Mouse (Mus musculus) layer of hippocampus, postnatal 14 days (tissue): Measurements from ENCODE around the gene Lst1. TPM values are rescaled to one million over a fixed set of nuclear protein-coding genes. Genes with fewer than 3 reads are reported as not detected.

Experiments used
- DNase-seq, 2 experiments: peaks; one replicate each; pipeline ENCODE4 v3.0.0; 2021 to 2022; ENCODE audit warnings: low spot score in 2 of 2, mixed read lengths in 1 of 2
- total RNA-seq, 2 experiments: library from RNA; stranded (reverse); gene quantifications; 2 replicates each; pipeline ENCODE4 v1.2.3; 2021

Lst1 gene
- total RNA-seq, 2 experiments from 2014 or later: 8.2 to 12.1 TPM

GRCm38 (mm10) chr17:35209785-35210535 lies 21.7 kb upstream of the Lst1 start:
- DNase-seq: no peak

GRCm38 (mm10) chr17:35205380-35205769 lies 17.1 kb upstream of the Lst1 start:
- no peak for DNase-seq

GRCm38 (mm10) chr17:35204494-35205379 lies 16.5 kb upstream of the Lst1 start, which contains the start of gene Lta:
Gene Lta, minus strand, starts transcription at chr17:35205351.
- no peak for DNase-seq

- no peak for DNase-seq
Measured at GRCm38 (mm10) chr17:35202442-35202841, 14.2 kb upstream of the Lst1 start.

GRCm38 (mm10) chr17:35201787-35202186 lies 13.5 kb upstream of the Lst1 start, which contains the start of gene Tnf:
Gene Tnf, minus strand, starts transcription at chr17:35202007.
- no peak for DNase-seq

GRCm38 (mm10) chr17:35201128-35201527 lies 12.9 kb upstream of the Lst1 start:
- no peak for DNase-seq

GRCm38 (mm10) chr17:35200398-35200797 lies 12.2 kb upstream of the Lst1 start:
- DNase-seq: no peak

GRCm38 (mm10) chr17:35198946-35199345 lies 10.7 kb upstream of the Lst1 start:
- DNase-seq: no peak

- DNase-seq: no peak
Measured at GRCm38 (mm10) chr17:35198029-35198428, 9.8 kb upstream of the Lst1 start.

- DNase-seq: no peak
Measured at GRCm38 (mm10) chr17:35197126-35197525, 8.9 kb upstream of the Lst1 start.

- DNase-seq: no peak
Measured at GRCm38 (mm10) chr17:35196321-35196641, 8.0 kb upstream of the Lst1 start.

GRCm38 (mm10) chr17:35195631-35196320 lies 7.5 kb upstream of the Lst1 start:
- DNase-seq: peak; percentile 62 to 74

- DNase-seq: no peak
Measured at GRCm38 (mm10) chr17:35194844-35195630, 6.8 kb upstream of the Lst1 start.

GRCm38 (mm10) chr17:35193881-35194843 lies 5.9 kb upstream of the Lst1 start, which contains the start of gene Ltb:
Gene Ltb, plus strand, starts transcription at chr17:35194439.
- DNase-seq: no peak

GRCm38 (mm10) chr17:35192924-35193323 lies 4.7 kb upstream of the Lst1 start:
- DNase-seq: no peak

GRCm38 (mm10) chr17:35191723-35192122 lies 3.5 kb upstream of the Lst1 start:
- no peak for DNase-seq

- DNase-seq: no peak
Measured at GRCm38 (mm10) chr17:35190096-35190495, 1.9 kb upstream of the Lst1 start.

GRCm38 (mm10) chr17:35189186-35189585 lies 947 bp upstream of the Lst1 start:
- DNase-seq: no peak

GRCm38 (mm10) chr17:35187345-35187744 lies 894 bp downstream of the Lst1 start:
- DNase-seq: no peak

- DNase-seq: no peak
Measured at GRCm38 (mm10) chr17:35186681-35187080, 1.6 kb downstream of the Lst1 start.
